Mouse (Mus musculus) lung, embryonic 15.5 days (tissue): ENCODE results near the gene Ankrd42. TPM values are rescaled to one million over a fixed set of nuclear protein-coding genes. Genes with fewer than 3 reads are reported as not detected.

ENCODE experiments used
- ATAC-seq: fragments of 200-750 bp; cut with Nextera tagmentation; 2 replicates; pipeline ENCODE4 v1.8.0; 2017; ENCODE audit warnings: moderate number of reproducible peaks, borderline replicate concordance; ENCODE audit not compliant: low FRiP score, low TSS enrichment; ENCODE audit errors: extremely low read depth
- H3K27ac ChIP-seq: fragments of 300-500 bp; sonication (generic); 2 replicates; pipeline ENCODE4 v1.5.1; 2015; ENCODE audit warnings: moderate library complexity, mild to moderate bottlenecking, inconsistent platforms
- H3K27me3 ChIP-seq: fragments of 300-500 bp; sonication (generic); 2 replicates; pipeline ENCODE4 v1.6.1; 2015; ENCODE audit warnings: inconsistent platforms
- H3K36me3 ChIP-seq: fragments of 300-500 bp; sonication (generic); 2 replicates; pipeline ENCODE4 v1.6.1; 2015; ENCODE audit warnings: inconsistent platforms
- H3K4me1 ChIP-seq: fragments of 300-500 bp; sonication (generic); 2 replicates; pipeline ENCODE4 v1.6.1; 2015; ENCODE audit warnings: inconsistent platforms
- H3K4me2 ChIP-seq: fragments of 300-500 bp; sonication (generic); 2 replicates; pipeline ENCODE4 v1.6.1; 2015; ENCODE audit warnings: inconsistent platforms, mild to moderate bottlenecking, moderate library complexity
- H3K4me3 ChIP-seq: fragments of 300-500 bp; sonication (generic); 2 replicates; pipeline ENCODE4 v1.5.1; 2015; ENCODE audit warnings: mild to moderate bottlenecking, inconsistent platforms
- H3K9ac ChIP-seq: fragments of 300-500 bp; sonication (generic); 2 replicates; pipeline ENCODE4 v1.6.1; 2015; ENCODE audit warnings: inconsistent platforms
- H3K9me3 ChIP-seq: fragments of 300-500 bp; sonication (generic); 2 replicates; pipeline ENCODE4 v1.6.1; 2016; ENCODE audit warnings: inconsistent platforms
- WGBS: fragments of 180-500 bp; shearing (Covaris S2); methylation state at CpG from one replicate; pipeline ENCODE4 v1.1.7; 2015; 5-methylcytosine and 5-hydroxymethylcytosine counted together
- polyA plus RNA-seq: library from polyadenylated mRNA; unstranded; fragments of >200 nt; fragmentation: Nextera tagmentation; extraction: Ambion mirVana; gene quantifications from 2 replicates; pipeline ENCODE4 v1.2.1, GENCODE M21; 2015

Gene Ankrd42
- polyA plus RNA-seq, 1 experiment from 2014 or later, result 8.5 TPM

DNA sequence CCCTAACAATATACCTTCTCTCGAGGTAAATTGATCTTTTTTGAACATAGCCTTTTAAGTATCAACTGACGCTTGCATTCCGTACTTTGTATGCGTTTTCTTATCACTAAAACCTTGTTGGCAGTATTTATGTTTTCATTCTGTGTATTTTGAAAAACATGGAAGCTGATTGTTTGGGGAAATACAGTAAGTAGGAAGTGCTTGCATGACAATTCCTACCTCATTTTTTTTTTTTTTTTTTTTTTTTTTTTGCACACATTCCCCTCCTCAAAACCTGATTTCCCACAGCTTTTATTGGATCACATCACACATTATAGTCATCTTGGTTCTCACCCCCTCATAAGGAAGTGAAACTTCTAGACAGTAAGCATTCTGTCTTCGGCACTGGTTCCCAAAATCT lies 1.1 kb upstream of the Ankrd42 start:
- H3K4me2 ChIP-seq, result peak overlapping the region; percentile 95
- H3K27ac ChIP-seq, result no peak overlapping the region
- peaks cover 15% of the 10 kb centered on the region for H3K36me3 ChIP-seq
- ATAC-seq, result no peak
- H3K27me3 ChIP-seq, result no peaks in the 10 kb centered on the region
- peak overlapping the region; percentile 78; the same call in 1 of the 2 replicates for H3K9ac ChIP-seq
- WGBS, result 80% methylated on average over 5 of the region's 5 CpGs
- no peaks in the 10 kb centered on the region for H3K9me3 ChIP-seq
- peaks cover 14% of the 10 kb centered on the region for H3K4me1 ChIP-seq
- peak overlapping the region; percentile 94 for H3K4me3 ChIP-seq

DNA sequence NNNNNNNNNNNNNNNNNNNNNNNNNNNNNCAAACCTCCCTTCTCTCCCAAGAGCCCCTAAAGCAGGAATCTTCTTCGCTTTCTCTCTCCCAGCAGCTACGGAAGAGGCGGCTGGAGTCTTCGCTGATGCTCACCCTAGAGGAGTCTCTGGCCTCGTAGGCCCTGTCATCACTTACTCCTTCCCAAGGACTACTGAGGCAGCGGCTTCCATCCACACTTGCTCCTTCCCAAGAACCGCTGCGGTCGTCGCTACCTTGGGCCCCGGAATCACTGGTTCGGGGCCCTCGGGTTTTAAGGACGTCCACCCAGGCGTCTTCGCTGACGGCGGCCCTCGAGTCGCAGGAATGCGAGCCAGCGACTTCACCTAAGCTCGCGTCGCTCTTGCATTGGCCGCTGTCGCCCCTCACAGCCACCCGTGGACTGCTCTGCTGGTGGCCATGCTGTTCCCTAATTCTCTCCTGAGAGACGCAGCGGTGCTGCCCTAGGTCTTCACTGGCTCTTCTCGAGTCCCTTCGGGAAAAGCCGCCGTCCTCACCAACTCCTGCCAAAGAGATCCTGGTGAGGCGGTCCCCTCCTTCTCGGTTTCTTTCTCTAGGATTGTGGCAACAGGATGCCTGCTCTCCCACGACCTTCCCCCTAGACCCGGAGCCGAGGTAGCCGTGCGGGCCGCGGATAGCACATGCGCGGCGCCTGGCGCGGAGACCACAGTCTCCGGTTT lies 489 bp downstream of the Ankrd42 start:
- peak overlapping the region; percentile 78 for H3K9ac ChIP-seq
- H3K4me3 ChIP-seq, result peak overlapping the region; percentile 94
- H3K4me1 ChIP-seq, result peaks cover 14% of the 10 kb centered on the region
- H3K27me3 ChIP-seq, result no peaks in the 10 kb centered on the region
- H3K9me3 ChIP-seq, result no peaks in the 10 kb centered on the region
- peaks cover 8% of the 10 kb centered on the region for H3K36me3 ChIP-seq
- peak overlapping the region; percentile 95 for H3K4me2 ChIP-seq
- 0 out of 2 replicates have a peak overlapping the region, but pooled peaks have one; percentile 73 for H3K27ac ChIP-seq
- peak; percentile 73 for ATAC-seq
- WGBS, result 2% methylated on average over 49 of the region's 49 CpGs

DNA sequence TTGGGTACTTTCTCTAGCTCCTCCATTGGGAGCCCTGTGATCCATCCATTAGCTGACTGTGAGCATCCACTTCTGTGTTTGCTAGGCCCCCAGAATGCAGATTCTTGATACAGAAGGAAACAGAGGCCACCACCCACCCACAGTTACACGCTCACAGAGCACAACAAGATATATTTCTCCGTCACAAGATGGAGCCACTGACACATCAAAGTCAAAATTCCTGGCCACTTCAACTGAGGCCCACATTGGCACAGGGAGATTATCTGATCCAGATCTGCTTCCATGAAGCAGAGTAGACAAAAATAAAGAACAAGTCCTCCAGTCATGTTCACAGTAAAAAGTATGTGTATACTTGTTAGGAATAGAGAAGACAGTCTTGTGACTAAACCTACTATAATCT lies 6.8 kb downstream of the Ankrd42 start:
- Histone ChIP-seq H3K36me3 (no peaks in the 10 kb centered on the region), H3K4me2 (no peak overlapping the region), H3K4me3 (no peak overlapping the region), H3K27ac (no peak overlapping the region), H3K9me3 (no peaks in the 10 kb centered on the region), H3K4me1 (no peaks in the 10 kb centered on the region), H3K27me3 (no peaks in the 10 kb centered on the region), H3K9ac (no peak overlapping the region)
- ATAC-seq, result no peak
- 43% methylated on average over 2 of the region's 2 CpGs for WGBS

DNA sequence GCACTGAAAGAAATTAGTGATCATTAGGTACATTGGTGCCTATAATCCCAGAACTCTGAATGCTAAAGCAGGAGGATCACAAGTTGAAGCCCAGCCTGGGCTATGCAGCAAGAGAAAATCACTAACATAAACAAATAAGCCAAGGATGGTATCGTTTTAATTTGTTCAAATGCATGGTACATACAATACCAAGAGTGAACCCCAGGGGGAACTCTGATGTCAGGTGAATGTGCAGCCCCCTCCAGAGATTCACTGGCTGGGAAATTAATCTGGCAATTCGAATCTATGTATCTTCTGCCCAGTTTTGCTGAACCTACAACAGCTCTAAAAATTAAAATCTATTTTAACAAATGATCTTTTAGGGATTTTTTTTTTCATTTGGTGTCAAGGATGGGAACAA lies 12.5 kb downstream of the Ankrd42 start:
- no peaks in the 10 kb centered on the region for H3K27me3 ChIP-seq
- ATAC-seq, result no peak
- 30% methylated on average over 2 of the region's 2 CpGs for WGBS

DNA sequence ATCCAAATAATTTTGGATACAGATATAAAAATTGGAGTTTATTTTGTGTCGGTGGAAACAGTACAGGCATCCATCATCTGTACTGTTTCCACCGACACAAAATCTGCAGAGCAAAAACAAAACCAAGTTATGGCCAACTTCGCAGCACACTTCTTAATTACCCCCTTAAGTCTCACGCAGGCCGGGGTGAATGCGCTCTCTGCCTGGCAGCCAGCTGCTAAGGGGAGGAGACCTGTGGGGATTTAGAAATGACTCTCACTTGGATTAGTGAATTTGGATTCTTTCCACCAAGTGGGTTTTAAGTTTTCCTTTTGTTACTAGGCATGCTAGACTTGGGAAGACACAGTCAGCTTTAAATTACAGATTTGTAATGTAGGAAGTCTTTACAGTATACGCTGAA lies 26.1 kb downstream of the Ankrd42 start:
- no peak overlapping the region for H3K27ac ChIP-seq
- H3K36me3 ChIP-seq, result no peaks in the 10 kb centered on the region
- H3K9ac ChIP-seq, result no peak overlapping the region
- no peak overlapping the region for H3K4me2 ChIP-seq
- no peaks in the 10 kb centered on the region for H3K4me1 ChIP-seq
- H3K4me3 ChIP-seq, result no peak overlapping the region
- no peaks in the 10 kb centered on the region for H3K9me3 ChIP-seq
- ATAC-seq, result no peak
- H3K27me3 ChIP-seq, result no peaks in the 10 kb centered on the region
- WGBS, result 62% methylated on average over 7 of the region's 7 CpGs

More for the DNA sequence above, 12.5 kb downstream of the Ankrd42 start:
- no peak overlapping the region for H3K9ac ChIP-seq
- H3K9me3 ChIP-seq, result no peaks in the 10 kb centered on the region
- no peaks in the 10 kb centered on the region for H3K4me1 ChIP-seq
- no peak overlapping the region for H3K4me3 ChIP-seq
- no peak overlapping the region for H3K27ac ChIP-seq
- no peaks in the 10 kb centered on the region for H3K36me3 ChIP-seq
- H3K4me2 ChIP-seq, result no peak overlapping the region

DNA sequence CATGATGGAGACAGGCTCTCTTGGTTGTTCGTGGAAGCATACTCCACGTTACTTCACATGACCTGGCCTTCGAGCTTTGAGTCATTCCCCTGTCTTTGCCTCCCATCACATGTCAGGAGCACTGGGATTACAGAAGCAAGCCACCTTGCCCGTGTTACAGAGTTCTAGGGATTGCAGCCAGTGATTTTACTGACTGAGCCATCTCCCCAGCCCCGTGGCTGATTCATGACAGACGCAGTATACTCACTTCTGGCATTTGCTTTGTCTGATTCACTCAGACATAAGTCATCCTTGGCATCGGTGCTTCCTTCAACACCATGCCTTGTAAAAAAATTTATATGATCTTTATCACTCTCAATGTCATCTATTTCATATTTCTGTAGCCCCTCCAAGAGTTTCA lies 32.0 kb downstream of the Ankrd42 start:
- WGBS, result 87% methylated on average over 7 of the region's 7 CpGs
- Histone ChIP-seq H3K4me1 (no peaks in the 10 kb centered on the region), H3K4me3 (no peak overlapping the region), H3K27me3 (no peaks in the 10 kb centered on the region), H3K4me2 (no peak overlapping the region), H3K27ac (no peak overlapping the region), H3K9me3 (no peaks in the 10 kb centered on the region), H3K9ac (no peak overlapping the region), H3K36me3 (no peaks in the 10 kb centered on the region)
- no peak for ATAC-seq

DNA sequence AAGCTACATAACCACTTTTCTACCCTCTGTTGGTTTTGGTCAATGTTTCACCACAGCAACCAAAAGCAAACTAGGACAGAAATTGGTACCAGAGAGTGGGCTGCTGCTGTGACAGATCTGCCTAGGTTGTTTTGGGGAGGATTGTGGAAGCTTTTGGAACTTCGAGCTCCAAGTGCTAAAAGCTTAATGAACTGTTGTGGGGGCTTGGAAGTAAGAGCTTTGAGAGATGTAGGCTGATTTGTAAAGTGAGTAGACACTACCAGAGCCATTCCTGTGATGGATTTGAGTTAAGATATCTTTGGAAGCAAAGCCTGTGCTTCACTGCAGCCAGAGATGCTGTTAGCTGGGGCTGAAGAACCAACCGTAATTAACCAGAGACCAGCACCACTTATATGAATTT lies 46.1 kb downstream of the Ankrd42 start:
- 81% methylated on average over 2 of the region's 2 CpGs for WGBS
- no peak for ATAC-seq

DNA sequence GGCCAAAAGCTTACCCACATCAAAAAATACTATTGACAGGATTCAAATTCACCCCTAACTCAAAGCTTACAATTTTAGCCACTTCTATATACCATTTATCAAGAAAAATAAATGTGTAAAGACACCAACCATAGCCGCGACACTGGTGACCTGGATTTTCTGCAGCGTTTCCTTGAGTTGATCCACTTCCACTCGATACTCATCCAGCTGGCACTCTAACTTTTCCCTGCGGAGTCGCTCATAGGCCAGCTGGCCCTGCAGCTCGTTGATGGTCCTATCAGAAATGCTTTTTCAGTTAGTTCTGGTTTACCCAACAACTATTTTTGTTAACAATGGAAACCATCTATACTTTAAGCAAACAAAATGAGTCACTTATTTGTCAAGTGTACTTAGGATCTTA lies 47.0 kb downstream of the Ankrd42 start:
- 86% methylated on average over 7 of the region's 7 CpGs for WGBS
- no peak overlapping the region for H3K4me2 ChIP-seq
- H3K36me3 ChIP-seq, result no peaks in the 10 kb centered on the region
- no peaks in the 10 kb centered on the region for H3K27me3 ChIP-seq
- H3K9ac ChIP-seq, result no peak overlapping the region
- no peak for ATAC-seq
- no peak overlapping the region for H3K4me3 ChIP-seq
- H3K9me3 ChIP-seq, result no peaks in the 10 kb centered on the region
- H3K4me1 ChIP-seq, result no peaks in the 10 kb centered on the region
- no peak overlapping the region for H3K27ac ChIP-seq

More for the DNA sequence above, 46.1 kb downstream of the Ankrd42 start:
- no peaks in the 10 kb centered on the region for H3K27me3 ChIP-seq
- no peak overlapping the region for H3K27ac ChIP-seq
- no peak overlapping the region for H3K4me2 ChIP-seq
- no peaks in the 10 kb centered on the region for H3K4me1 ChIP-seq
- H3K9ac ChIP-seq, result no peak overlapping the region
- H3K4me3 ChIP-seq, result no peak overlapping the region
- H3K36me3 ChIP-seq, result no peaks in the 10 kb centered on the region
- no peaks in the 10 kb centered on the region for H3K9me3 ChIP-seq

DNA sequence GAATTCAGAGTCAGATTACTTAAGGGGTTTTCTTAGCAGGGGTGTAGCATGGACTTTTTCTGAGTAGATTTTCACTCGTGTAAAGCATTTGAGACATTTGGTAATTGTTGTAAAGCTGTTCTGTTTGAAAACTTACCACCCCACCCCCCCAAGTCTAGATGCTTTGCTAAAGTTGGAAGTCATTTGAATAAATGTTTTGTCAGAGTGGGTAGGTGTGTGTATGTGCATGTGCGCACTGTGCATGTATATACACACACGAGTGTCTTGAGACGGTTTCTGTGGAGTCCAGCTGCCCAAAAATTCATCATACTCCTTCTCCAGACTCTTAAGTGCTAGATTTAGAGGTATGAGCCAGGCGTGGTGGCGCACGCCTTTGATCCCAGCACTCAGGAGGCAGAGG lies 53.4 kb downstream of the Ankrd42 start:
- Histone ChIP-seq H3K4me2 (no peak overlapping the region), H3K9me3 (no peaks in the 10 kb centered on the region), H3K4me3 (no peak overlapping the region), H3K4me1 (no peaks in the 10 kb centered on the region), H3K27ac (no peak overlapping the region), H3K27me3 (no peaks in the 10 kb centered on the region), H3K36me3 (no peaks in the 10 kb centered on the region), H3K9ac (no peak overlapping the region)
- ATAC-seq, result no peak
- 88% methylated on average over 7 of the region's 7 CpGs for WGBS

DNA sequence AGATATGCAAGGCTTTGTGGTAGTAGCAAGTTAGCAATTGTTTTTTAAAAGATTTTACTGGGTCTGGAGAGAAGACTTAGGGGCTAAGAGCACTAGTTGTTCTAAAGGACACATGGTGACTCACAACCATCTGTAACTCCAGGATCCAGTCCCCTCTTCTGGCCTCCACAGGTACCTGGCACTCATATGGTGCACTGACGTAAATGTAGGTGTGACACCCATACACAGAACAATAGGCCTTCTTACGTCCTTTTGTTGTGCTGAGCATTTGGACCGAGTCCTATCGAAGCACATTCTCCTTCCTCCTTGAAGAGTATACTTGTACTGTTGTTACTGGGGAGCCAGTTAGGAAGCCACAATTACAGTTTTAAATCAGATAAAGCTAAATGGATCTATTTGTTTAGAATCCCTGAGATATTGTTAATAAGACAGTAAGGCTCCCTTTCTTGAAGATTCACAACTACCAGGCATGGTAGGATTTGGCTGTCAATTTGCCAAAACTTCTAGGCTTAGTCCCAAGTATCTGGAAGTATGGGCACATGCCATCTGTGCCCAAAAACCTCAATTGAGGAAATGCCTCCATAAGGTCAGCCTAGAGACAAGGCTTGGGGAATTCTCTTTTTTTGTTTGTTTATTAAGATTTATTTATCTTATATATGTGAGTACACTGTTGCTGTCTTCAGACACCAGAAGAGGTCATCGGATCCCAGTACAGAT lies 56.3 kb downstream of the Ankrd42 start:
- Histone ChIP-seq H3K27me3 (no peaks in the 10 kb centered on the region), H3K4me2 (no peak overlapping the region), H3K4me1 (no peaks in the 10 kb centered on the region), H3K36me3 (peaks cover 5% of the 10 kb centered on the region; the same call in 1 of the 2 replicates), H3K27ac (no peak overlapping the region), H3K9me3 (no peaks in the 10 kb centered on the region), H3K4me3 (no peak overlapping the region), H3K9ac (no peak overlapping the region)
- ATAC-seq, result no peak
- WGBS, result 83% methylated on average over 5 of the region's 5 CpGs

DNA sequence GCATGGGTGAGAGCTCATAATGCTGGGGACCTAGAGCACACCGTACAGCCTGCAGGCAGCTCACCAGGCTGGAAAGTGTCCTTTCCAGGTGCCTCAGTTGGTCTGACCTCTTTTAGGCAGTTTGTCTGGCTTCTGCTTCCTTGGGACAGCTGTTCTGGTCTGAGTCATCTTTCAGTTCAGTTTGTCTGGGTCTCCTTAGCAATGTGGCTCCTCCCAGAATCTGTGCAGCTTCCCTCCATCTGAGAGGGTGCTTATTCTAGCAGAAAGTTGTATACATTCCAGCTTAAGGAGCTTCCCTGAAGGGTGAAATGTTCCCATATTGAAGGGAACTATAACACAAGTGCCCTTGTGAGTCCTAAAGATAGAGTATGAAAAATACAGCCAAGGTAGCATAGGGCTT lies 70.2 kb downstream of the Ankrd42 start:
- Histone ChIP-seq H3K4me1 (no peaks in the 10 kb centered on the region; the same call in 1 of the 2 replicates), H3K4me3 (no peak overlapping the region), H3K9ac (no peak overlapping the region), H3K36me3 (peaks cover 10% of the 10 kb centered on the region), H3K4me2 (no peak overlapping the region), H3K27me3 (no peaks in the 10 kb centered on the region), H3K9me3 (no peaks in the 10 kb centered on the region), H3K27ac (no peak overlapping the region)
- ATAC-seq, result no peak
- 88% methylated on average over 1 of the region's 1 CpGs for WGBS
